Mouse (Mus musculus): ENCODE measurements around the gene Pdcl.
A peak's percentile ranks its signal among the peaks of the same experiment; 100 is the strongest.

Pdcl gene

DNA sequence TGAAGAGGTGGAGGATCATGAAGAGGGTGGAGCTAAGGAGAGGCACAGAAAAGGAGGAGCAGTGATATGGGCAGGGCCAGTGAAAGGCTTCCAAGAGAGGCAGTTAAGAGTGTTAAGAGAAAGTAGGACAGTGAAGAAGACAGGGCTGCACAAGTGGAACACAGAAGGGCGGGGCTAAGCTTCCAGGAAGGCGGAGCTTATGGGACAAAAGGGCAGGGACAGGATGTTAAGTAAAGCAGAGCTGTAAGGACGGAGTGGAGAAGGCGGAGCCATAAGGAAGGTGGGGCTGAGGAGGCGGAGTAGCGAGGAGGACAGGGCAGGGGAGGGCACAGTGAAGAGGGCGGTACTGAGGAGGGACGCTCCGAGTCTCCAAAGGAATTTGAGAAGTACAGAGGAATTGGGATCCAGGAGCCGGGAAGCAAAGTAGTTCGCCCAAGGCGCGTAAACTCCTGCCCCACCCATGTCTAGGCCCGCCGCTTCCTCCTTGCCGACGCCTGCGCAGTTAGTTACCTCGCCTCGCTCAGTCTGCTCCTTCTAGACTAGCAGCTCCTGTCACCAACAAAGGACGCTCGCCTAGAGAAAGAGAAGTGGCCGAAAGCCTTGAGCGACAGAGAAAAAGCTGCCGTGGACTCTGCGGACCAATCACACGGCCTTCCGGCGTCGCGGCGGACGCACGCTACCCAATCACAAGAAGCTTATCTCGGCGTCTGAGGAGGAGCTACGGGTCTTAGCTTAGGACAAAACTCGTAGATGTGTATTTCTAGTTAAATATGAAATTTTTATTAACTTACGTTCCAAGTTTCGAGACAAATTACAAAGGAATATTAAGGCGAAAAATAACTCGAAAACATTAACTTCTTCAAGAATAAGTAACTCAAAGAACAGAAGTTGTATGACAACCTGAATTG is at the start of gene Pdcl:
Pdcl (minus strand) TSS at position 700 of the 908 bp plus-strand sequence.
- peak; percentile 86 for DNase-seq (ENCODE audit: low read depth, low spot score)

DNA sequence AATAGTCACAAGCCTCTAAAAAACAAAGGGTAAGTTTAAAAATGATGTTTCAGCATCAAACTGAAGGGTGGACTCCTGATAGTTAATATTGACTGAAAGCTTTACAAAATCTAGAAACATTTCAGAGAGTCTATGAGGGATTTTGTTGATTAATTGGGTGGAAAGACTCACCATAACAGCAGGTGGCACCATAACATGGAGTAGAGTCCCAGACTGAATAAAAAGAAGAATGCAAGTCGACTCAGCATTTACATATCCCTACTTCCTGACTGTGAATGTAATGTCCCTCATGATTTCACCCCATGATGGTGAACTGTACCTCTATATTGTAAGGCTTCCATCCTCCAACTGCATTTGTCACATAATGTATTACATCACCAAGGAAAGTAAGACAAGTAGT is 36.4 kb upstream of the Pdcl start:
- no peak for DNase-seq (ENCODE audit: low read depth, low spot score)

DNA sequence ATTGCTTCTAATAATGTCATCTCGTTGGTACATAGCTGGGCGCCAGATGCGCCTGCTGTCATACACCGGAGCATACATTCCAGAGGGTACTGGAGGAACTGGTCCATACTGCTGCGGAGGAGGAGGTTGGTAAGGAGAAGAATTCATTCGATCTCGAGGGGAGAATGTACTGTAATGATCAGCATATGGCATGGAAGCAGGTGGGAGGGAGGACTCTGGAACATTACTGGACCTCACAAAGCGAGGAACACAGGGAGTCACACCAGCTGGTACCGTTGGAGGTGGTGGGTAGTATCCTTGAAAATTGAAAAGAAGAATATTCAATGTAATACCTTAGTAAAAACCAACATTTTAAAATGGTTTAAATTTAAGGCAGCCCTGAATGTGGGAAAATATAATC is 23.8 kb upstream of the Pdcl start:
- no peak for DNase-seq (ENCODE audit: low read depth, low spot score)

DNA sequence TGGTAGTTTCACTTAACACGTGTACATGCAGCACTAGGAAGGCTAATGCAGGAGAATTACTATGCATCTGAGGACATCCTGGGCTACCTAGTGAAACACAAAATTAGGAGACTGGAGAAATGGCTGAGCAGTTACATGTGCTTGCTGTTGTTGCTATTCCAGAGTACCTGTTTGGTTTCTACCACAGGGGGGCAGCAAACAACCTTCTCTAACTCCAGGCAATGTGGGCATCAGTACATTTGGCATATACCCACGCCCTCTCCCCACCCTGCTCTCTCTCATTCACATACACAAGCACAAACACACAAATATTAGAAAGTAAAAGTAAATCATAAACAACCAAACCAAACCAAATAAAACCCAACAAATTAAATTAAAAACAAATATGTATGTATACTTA is 21.1 kb upstream of the Pdcl start:
- DNase-seq (ENCODE audit: low read depth, low spot score) = peak; percentile 40

DNA sequence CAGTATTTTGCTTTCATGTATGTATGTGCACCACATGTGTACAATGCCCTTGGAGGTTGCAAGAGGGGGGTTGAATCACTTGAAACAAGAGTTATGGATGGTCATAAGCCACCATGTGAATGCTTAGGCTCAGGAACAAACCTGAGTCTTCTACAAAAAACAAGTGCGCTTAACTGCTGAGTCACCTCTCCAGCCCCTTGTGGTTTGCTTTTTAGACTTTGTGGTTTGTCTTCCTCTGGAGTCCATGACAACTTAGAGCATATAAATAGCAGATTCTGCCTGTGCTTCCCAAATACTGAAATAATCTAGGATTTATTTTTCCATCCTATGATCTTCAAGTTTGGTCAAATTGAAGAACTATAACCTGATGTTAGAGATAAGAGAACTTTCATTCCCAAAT is 16.9 kb upstream of the Pdcl start:
- no peak for DNase-seq (ENCODE audit: low read depth, low spot score)

DNA sequence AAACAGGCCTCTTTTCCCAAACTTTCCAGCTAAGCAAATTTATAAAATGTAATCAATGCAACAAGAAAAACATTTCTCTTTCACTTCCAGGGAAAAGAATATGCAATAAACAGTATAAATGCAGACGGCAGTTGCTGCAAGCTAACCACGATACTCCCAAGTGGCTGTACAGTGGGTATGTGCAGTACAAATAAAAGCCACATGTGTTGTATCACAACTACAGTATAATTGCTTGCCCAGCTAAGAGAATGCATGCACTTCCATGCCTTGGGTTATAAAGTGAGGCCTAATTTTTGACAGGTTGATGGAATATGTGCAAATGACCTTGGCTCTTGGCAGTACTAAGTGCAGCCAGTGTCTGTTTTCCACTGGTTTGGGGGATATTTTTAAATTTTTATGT is 11.5 kb upstream of the Pdcl start:
- no peak for DNase-seq (ENCODE audit: low read depth, low spot score)

DNA sequence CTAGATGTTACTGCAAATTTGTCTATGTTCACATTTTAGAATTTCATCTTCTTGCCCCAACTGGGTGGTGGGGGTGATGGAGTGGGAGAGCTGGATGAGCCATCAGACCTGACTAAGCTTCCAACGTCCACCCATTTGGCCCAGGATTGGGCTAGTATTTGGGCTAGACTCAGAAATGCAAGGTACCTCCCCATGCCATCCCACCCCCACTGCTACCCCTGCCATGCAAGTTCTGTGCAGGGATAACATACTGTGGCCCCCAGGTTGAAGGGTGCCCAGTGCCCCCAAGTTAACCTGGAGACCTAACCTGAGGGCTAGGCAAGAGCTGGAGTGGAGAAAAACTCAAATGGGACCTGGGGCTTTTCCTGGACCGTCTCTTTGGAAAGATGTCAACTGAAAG is 776 bp upstream of the Pdcl start:
- no peak for DNase-seq (ENCODE audit: low read depth, low spot score)

DNA sequence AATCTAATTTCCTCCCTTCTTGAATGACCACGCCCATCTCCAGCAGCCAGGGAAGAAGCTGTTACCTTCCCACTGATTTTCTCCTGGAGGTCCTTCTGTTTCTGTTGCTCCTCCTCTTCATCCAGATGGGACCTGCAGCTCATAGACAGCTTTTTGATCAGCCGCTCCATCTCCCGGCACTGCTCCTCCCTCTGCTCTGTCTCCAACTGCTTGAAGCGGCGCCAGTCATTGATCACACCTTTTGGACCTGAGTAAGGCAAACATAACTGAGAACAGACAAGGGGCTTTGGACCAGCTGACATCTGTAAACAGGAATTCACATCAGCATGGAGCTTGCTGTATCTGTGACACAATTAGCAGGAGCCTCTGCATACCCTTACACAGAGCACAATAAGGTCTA is 3.6 kb downstream of the Pdcl start:
- DNase-seq (ENCODE audit: low read depth, low spot score) = no peak

DNA sequence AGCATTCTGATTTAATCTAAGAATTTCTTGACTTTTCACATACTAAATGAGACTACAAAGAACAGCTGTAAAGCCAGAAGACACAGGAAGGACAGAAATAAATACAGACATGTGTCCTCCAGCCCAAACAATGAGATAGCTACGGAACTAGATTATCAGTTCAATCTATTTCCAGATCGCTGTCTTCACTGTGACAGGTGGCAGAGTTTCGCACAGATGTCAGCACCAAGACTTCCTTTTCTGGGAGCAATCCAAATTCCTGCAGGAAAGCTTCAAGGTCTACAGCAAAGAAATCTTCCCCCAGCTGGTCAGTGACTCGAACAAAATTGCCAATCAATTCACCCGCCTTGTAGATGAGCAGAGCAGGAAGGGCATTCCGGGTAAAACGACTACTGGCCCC is 7.5 kb downstream of the Pdcl start:
- DNase-seq (ENCODE audit: low read depth, low spot score) = no peak

DNA sequence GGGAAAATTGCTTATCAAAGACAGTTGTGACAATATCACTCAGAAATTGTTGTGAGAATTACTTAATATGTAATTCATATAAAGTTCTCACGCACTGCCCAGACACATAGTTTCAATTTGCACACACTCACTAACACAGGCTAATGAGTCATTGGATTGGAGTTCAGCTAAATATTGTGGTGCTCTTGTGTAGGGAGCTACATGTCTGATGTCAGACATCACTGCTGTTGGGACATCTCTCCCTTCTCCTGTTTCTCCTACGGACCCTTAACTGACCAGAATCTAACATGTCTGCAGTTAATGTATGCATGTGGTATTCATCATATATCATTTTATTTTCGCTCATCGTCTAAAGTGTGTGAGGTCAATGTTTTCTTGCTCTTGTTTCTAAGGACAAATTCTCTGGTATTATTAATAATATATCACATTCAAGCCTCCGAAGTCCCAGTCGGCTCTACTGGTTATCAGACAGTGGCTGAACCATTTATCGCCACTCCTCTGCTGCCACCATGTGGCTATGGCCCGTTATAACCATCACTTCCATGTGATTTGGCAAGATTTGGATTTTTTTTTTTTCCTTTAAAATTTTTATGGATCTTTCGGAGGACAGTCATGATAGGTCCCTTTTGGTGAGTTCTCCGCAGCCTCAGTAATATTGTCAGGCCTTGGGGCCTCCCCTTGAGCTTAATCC is 20.5 kb downstream of the Pdcl start:
- DNase-seq (ENCODE audit: low read depth, low spot score) = peak; percentile 35

DNA sequence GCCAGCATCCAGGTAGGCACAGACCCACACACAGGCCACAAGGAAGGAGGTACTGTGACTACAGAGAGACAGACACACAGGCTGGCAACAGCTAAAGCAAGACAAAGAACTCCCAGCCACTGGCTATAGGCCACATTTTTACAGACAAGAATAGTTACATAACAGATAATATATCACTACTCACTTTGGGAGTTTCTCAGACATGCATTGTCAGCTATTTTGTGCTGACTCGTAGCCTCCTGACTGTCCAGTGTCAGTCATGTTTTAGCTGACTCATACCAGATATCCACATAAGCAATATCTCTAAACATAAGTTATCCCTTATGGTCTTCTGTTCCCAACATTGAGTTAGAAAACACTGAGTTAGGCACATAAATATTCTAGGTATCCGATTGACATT is 25.8 kb downstream of the Pdcl start:
- DNase-seq (ENCODE audit: low read depth, low spot score) = no peak

DNA sequence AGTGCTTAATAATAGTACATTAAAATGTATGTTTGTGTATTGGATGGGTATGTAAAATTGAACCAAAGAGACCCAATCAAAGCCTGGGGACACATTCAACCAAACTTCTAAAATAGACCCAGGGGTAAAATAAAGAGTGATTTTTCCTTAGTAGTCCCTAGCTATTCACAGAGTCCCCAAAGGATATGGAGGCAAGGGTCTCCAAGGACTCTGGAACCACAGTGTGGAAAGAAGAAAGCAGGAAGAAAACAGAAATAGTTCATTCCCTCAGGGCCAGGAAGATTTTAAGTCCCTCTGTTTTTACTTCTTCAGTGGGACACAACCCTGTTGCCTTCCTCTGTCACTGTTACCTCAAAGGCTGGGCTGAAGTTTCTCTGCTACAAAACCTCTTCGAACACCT is 32.9 kb downstream of the Pdcl start, which contains the start of gene Olfr368:
Olfr368 (plus strand) TSS at position 301 of the 400 bp plus-strand sequence.
- no peak for DNase-seq (ENCODE audit: low read depth, low spot score)

Data from embryo, embryonic 11.5 days (tissue).